Mouse (Mus musculus) erythroblast, embryonic 14.5 days (primary cell): ENCODE results near the gene Gpd2.

ENCODE experiments used
- GATA1 ChIP-seq: IDR thresholded peaks from 2 replicates; pipeline ENCODE4 v1.6.1; 2012; ENCODE audit warnings: low read length, inconsistent platforms, mixed read lengths
- TAL1 ChIP-seq: IDR thresholded peaks from 3 replicates; pipeline ENCODE4 v1.6.1; 2012; ENCODE audit warnings: low read length, inconsistent platforms, mixed read lengths

DNA sequence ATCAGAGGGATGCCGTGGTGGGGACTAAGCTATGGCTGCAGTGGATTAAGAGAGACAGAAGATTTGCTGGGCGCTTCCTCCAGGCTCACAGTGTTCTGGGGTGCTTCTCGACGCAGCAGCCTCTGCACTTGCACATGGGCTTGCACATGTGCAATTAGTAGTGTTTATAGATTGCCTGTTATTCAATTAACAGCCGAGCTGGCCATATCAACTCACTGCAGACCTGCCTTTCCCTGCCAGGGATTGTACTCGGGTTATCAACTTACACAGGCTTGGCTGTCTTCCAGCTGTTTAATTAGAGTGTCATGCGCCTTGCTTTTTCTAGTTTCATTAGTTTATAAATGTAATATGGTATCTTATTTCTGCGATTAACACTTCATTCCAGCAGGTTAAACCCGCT, 113.2 kb downstream of the Gpd2 start:
- TF ChIP-seq GATA1 (no peak), TAL1 (no peak)
